Mouse (Mus musculus): ENCODE results near the gene Olfr481.

The Olfr481 gene

DNA sequence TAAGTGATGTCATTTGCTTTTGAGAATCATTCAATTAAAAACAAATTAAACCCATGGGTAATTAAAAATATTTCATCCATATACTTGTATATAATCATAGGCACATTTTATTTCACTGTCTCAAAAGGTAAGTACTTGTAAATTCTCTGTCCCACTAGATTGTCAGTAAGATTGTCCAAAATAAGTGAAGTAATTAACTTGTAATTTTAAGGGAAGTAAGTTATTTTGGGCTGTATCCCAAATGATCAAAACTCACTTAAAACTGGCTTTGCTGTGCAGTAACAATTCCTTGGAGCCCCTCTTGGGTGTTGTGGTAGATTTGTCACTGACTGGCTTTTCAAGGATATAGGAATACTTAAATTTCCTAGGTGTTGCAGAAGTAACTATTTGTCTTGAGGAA lies at the start of gene Olfr481:
Gene Olfr481, plus strand, starts transcription at position 301 of the 400 bp plus-strand sequence.
- no peak for DNase-seq (ENCODE audit: low read depth)

DNA sequence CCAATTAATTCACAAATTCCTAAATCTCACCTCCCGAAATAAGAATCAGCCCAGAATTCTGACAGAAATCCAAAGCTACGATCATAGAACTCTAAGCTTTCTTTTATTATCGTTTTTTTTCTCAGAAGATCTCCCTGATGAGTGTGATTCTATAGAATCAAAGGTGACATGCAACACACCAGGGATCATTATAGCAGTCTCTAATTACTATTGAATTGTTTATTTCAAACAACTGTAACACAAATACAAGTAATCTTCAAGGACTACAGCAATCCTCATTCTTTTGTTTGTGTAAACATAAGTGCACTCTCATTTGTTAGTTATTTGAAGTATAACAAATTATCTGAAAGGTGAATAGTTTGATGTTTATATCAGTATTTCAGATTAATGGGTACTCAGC lies 45.8 kb upstream of the Olfr481 start, which contains the start of gene Olfr478:
Gene Olfr478, minus strand, starts transcription at position 101 of the 400 bp plus-strand sequence.
- no peak for DNase-seq (ENCODE audit: low read depth)

DNA sequence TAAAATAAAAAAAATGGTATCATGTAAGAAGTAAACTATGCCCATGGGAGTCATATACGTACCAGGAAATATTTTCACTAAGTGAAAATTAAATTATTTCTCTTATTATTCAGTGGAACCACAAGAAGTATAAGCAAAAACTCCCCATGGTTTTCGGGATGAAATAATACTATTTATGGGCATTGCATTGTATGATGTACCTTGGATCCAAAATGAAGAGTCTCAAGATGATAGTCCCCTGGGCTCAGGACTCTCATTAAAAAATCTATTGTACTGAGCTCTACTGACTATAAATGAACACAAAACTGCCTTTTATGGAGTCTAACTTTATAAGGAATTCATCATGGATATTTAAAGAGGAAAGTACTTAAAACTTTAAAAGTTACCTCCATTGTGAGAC lies 29.3 kb upstream of the Olfr481 start, which contains the start of gene Olfr479:
Gene Olfr479, plus strand, starts transcription at position 301 of the 400 bp plus-strand sequence.
- no peak for DNase-seq (ENCODE audit: low read depth)

DNA sequence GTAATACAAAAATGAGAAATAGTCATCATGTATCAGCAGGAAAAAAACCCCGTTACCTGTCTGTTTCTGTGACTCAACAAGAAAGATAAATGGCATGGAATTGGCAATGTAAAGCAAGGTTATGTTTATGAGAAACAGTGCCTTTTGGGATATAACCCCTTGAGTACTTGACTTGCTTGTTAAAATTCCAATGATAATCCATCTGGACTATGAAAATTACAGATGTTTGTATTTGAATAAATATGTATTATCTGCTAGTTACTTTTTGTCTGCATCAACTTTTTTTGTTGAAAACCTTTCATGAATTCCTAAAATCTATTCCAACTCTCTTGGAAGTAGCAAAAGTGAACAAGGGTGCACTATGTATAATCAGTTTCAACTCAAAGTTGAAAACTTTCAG lies 12.4 kb upstream of the Olfr481 start, which contains the start of gene Olfr480:
Gene Olfr480, minus strand, starts transcription at position 101 of the 400 bp plus-strand sequence.
- no peak for DNase-seq (ENCODE audit: low read depth)

DNA sequence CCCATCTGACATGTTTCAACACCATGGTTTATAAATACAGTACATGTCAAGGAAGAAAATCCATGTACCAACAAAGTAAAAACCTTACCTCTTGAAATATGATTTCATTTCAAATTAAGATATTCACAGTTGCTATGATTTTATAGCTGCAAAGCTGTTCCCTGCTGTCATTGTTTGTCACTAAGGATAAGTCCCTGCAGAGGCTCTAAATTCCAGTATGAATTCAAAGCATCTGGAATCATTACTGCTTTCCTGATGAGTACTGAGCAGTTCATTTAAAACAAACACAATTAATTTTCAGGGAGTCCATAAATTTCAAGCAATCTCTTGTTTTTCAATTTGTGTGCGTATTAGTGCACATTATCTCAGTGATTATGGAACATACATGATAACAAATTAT lies 17.8 kb downstream of the Olfr481 start, which contains the start of gene Olfr482:
Gene Olfr482, minus strand, starts transcription at position 101 of the 400 bp plus-strand sequence.
- no peak for DNase-seq (ENCODE audit: low read depth)

DNA sequence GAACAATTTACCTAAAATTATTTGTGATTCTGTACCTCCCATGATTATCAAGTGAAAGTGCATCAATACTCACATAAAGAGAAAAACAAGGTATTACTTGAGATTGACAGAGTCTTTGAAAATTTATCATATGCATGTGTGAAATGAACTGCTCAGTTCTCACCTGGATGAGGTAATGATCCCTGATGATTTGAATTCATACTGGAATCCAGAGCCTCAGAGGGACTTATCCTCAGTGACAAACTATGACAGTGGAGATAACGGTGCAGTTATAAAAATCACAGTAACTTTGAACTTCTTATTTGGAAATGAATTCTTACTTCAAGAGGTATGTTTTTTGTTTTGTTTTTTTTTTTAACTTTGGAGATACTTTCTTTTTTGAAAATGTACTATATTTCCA lies 20.9 kb downstream of the Olfr481 start, which contains the start of gene Olfr483:
Gene Olfr483, plus strand, starts transcription at position 301 of the 400 bp plus-strand sequence.
- no peak for DNase-seq (ENCODE audit: low read depth)

DNA sequence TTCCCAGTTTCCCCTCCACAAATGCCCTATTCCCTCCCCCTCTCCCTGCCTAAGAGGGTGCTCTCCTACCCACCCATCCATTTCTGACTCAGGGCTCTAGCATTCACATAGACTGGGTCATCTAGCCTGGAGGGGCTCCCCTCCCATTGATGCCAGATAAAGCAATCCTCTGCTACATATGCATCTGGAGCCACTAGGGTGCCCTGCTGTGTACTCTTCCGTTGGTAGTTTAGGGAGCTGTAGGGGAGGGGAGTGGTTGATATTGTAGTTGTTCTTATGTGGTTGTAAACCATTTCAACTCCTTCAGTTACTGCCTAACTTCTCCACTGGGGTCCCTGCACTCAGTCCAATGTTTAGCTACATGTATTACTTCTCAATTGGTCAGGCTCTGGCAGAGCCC lies 41.0 kb downstream of the Olfr481 start:
- no peak for DNase-seq (ENCODE audit: low read depth)

DNA sequence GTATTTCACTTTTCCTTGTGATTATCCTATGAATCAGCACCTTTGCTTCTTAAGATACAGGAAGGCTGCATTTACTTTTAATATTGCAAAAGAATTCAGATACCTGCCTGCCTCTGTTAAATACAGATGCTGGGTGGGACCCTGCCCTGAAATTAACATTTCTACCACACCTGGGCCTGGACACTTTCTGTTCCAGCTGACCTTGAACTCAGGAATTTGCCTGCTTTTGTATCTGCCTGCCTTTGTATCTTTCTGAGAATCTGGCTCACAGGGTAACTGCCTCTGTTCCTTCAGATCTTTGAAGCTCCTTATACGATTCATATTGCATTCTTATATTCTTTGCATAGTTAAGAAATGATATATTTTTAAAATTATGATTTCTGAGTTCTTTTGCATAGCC lies 41.8 kb downstream of the Olfr481 start:
- DNase-seq (ENCODE audit: low read depth), result no peak

DNA sequence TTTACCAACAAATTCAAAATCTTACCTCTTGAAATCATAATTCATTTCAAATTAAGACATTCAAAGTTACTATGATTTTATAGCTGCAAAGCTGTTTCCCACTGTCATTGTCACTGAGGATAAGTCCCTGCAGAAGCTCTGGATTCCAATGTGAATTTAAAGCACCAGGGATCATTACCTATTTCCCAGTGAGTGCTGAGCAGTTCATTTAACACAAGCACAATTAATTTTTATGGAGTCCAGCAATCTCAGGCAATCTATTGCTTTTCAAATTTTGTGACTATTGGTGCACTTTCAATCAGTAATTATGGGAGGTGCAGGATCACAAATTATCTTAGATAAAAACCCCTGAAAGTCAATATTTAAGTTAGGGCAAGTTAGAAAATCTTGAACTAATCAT lies 47.7 kb downstream of the Olfr481 start, which contains the start of gene Olfr484:
Gene Olfr484, minus strand, starts transcription at position 101 of the 400 bp plus-strand sequence.
- DNase-seq (ENCODE audit: low read depth), result no peak

Data from naive thymus-derived CD4-positive, alpha-beta T cell, adult 2 months (primary cell).